19 mouse cellular contexts compared by ENCODE assay signal in the genomic region with DNA sequence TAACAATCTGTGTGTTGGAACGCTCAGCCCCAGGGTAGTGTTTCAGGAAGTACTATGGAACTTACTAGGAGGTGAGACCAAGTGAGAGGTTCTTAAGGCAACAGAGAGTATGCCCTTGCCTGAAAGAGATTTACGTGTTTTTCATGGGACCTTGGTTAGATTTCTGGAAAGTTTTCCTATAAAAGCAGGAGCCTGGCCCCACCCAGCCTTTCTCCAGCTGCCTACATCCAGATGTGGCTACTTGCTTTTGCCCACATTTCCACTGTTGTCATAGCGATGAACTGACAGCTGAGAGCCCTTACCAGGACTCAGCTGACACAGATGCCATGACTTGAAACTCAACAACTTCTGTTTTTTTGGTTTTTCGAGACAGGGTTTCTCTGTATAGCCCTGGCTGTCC. TPM values are rescaled to one million over a fixed set of nuclear protein-coding genes. Genes with fewer than 3 reads are reported as not detected.
DNase-seq lines count a peak whose midpoint lies in the region; ATAC-seq and TF ChIP-seq lines count a peak whose summit lies in the region.
"Had no signal": no experiment of that assay in that cellular context is flagged by ENCODE, and none has a peak within 500 bp of the region (broad histone marks: within the 10 kb centered on the region; RNA-seq: fewer than 3 reads in every experiment).

No protein-coding gene starts in this region.

- dilution Hi-C loops in CH12.LX (cut with MboI; ENCODE audit: extremely low pct_ligation_motif_present, extremely low pct_unique_long_range_greater_than_20kb, low sequenced_read_pairs) = no loop called here

- DNase-seq in midbrain, embryonic 11.5 days (ENCODE audit: low spot score, missing footprints) = peak; percentile 19
- peak; percentile 14 for DNase-seq in CH12.LX (ENCODE audit: extremely low read depth)
- DNase-seq in frontal cortex, postnatal 10 days (ENCODE audit: low spot score in 2 of 2) = no peak
- no peak for DNase-seq in adrenal gland, postnatal 4 days (ENCODE audit: low spot score in 2 of 2)
- DNase-seq in thymus, postnatal 14 days = no peak
- DNase-seq: adrenal gland, postnatal 25 days; cerebellum, adult 9-10 months; cerebellum, postnatal 25 days; forebrain, postnatal 0 days; gastrocnemius, postnatal 36 days; heart, adult 18-20 months; heart, postnatal 10 days; kidney, adult 2 months had no signal

- WGBS in midbrain, embryonic 11.5 days = 90% methylated on average over 4 of the region's 4 CpGs
- 91% methylated on average over 4 of the region's 4 CpGs for WGBS in midbrain, embryonic 16.5 days
- 57% methylated on average over 4 of the region's 4 CpGs for WGBS in limb, embryonic 12.5 days

- TF ChIP-seq RAD21 in CH12.LX (IDR thresholded peaks at IDR 0.05; ENCODE audit: low read depth, low read length) = no peak

- H3K4me2 ChIP-seq in midbrain, embryonic 11.5 days = no peak overlapping the region
- no peak overlapping the region for H3K4me2 ChIP-seq in midbrain, embryonic 16.5 days (ENCODE audit: low read length)
- H3K4me2 ChIP-seq in CH12.LX (ENCODE audit: insufficient read depth, low read depth, poor library complexity, severe bottlenecking) = no peak overlapping the region
- H3K4me2 ChIP-seq in limb, embryonic 12.5 days = no peak overlapping the region
- H3K4me2 ChIP-seq: forebrain, embryonic 13.5 days; hindbrain, embryonic 13.5 days had no signal

- no peak for TF ChIP-seq POLR2A in CH12.LX (IDR thresholded peaks at IDR 0.05; ENCODE audit: low read depth, low read length)

- no peak overlapping the region for H3K9ac ChIP-seq in midbrain, embryonic 11.5 days (ENCODE audit: low read length)
- no peak overlapping the region for H3K9ac ChIP-seq in midbrain, embryonic 16.5 days (ENCODE audit: low read depth, low read length)
- no peak overlapping the region for H3K9ac ChIP-seq in CH12.LX (ENCODE audit: insufficient read depth, low read depth)
- no peak overlapping the region for H3K9ac ChIP-seq in limb, embryonic 12.5 days (replicated peaks)
- H3K9ac ChIP-seq: forebrain, embryonic 13.5 days; forebrain, postnatal 0 days; hindbrain, embryonic 13.5 days had no signal

- no peak overlapping the region for H3K4me3 ChIP-seq in midbrain, embryonic 11.5 days (ENCODE audit: low read depth, low read length)
- no peak overlapping the region for H3K4me3 ChIP-seq in midbrain, embryonic 16.5 days (ENCODE audit: low read depth, low read length)
- no peak overlapping the region for H3K4me3 ChIP-seq in CH12.LX (replicated peaks in 1 of 3; ENCODE audit: low read depth in 2 of 3, low read length in 2 of 3, poor library complexity in 1 of 3)
- no peak overlapping the region for H3K4me3 ChIP-seq in limb, embryonic 12.5 days (replicated peaks)
- H3K4me3 ChIP-seq: forebrain, embryonic 13.5 days; heart, embryonic 10.5 days; hindbrain, embryonic 13.5 days had no signal

- H3K4me1 ChIP-seq in midbrain, embryonic 11.5 days (ENCODE audit: control insufficient read depth, insufficient read depth, low read length) = no peaks in the 10 kb centered on the region; the same call in 1 of the 2 replicates
- peaks cover 12% of the 10 kb centered on the region for H3K4me1 ChIP-seq in midbrain, embryonic 16.5 days (ENCODE audit: control insufficient read depth, insufficient read depth, low read length)
- H3K4me1 ChIP-seq in CH12.LX (ENCODE audit: control insufficient read depth in 1 of 2, insufficient read depth in 2 of 2) = peaks cover 2 to 13% of the 10 kb centered on the region in 2 experiments
- peaks cover 13% of the 10 kb centered on the region; the same call in 1 of the 2 replicates for H3K4me1 ChIP-seq in limb, embryonic 12.5 days (replicated peaks)

- H3K27me3 ChIP-seq in midbrain, embryonic 11.5 days (ENCODE audit: control insufficient read depth, insufficient read depth, low read length) = no peaks in the 10 kb centered on the region
- no peaks in the 10 kb centered on the region for H3K27me3 ChIP-seq in midbrain, embryonic 16.5 days (ENCODE audit: control insufficient read depth, insufficient read depth, low read depth, low read length)
- H3K27me3 ChIP-seq in CH12.LX (replicated peaks) = no peaks in the 10 kb centered on the region
- H3K27me3 ChIP-seq in limb, embryonic 12.5 days = no peaks in the 10 kb centered on the region
- H3K27me3 ChIP-seq: hindbrain, embryonic 13.5 days had no signal

- in situ Hi-C loops in CH12.LX (cut with MboI; ENCODE audit: low pct_ligation_motif_present, low pct_unique_long_range_greater_than_20kb, low sequenced_read_pairs) = no loop called here

- ATAC-seq in midbrain, embryonic 11.5 days (ENCODE audit: low FRiP score) = no peak
- ATAC-seq in midbrain, embryonic 16.5 days = no peak
- no peak for ATAC-seq in limb, embryonic 12.5 days (ENCODE audit: insufficient number of reproducible peaks, insufficient read depth, low FRiP score, low TSS enrichment, low read depth)
- ATAC-seq: forebrain, embryonic 13.5 days; forebrain, postnatal 0 days; hindbrain, postnatal 0 days had no signal

- H3K9me3 ChIP-seq in midbrain, embryonic 11.5 days (ENCODE audit: control insufficient read depth, low read length) = no peaks in the 10 kb centered on the region
- no peaks in the 10 kb centered on the region for H3K9me3 ChIP-seq in midbrain, embryonic 16.5 days (replicated peaks; ENCODE audit: control insufficient read depth, low read length, poor library complexity, severe bottlenecking)
- no peaks in the 10 kb centered on the region for H3K9me3 ChIP-seq in CH12.LX (replicated peaks; ENCODE audit: low read length)
- H3K9me3 ChIP-seq in limb, embryonic 12.5 days = no peaks in the 10 kb centered on the region
- H3K9me3 ChIP-seq: forebrain, embryonic 13.5 days; heart, embryonic 10.5 days; hindbrain, embryonic 13.5 days had no signal

- H3K36me3 ChIP-seq in midbrain, embryonic 11.5 days (ENCODE audit: control insufficient read depth, insufficient read depth, low read length) = no peaks in the 10 kb centered on the region
- no peaks in the 10 kb centered on the region for H3K36me3 ChIP-seq in midbrain, embryonic 16.5 days (ENCODE audit: control insufficient read depth, insufficient read depth, low read length)
- H3K36me3 ChIP-seq in CH12.LX (replicated peaks in 1 of 2; ENCODE audit: control insufficient read depth in 1 of 2, insufficient read depth in 1 of 2, low read length in 1 of 2) = no peaks in the 10 kb centered on the region
- no peaks in the 10 kb centered on the region for H3K36me3 ChIP-seq in limb, embryonic 12.5 days
- H3K36me3 ChIP-seq: heart, embryonic 10.5 days; hindbrain, embryonic 13.5 days had no signal

- H3K27ac ChIP-seq in midbrain, embryonic 11.5 days (ENCODE audit: low read depth, low read length) = no peak overlapping the region
- no peak overlapping the region for H3K27ac ChIP-seq in midbrain, embryonic 16.5 days (ENCODE audit: low read length)
- no peak overlapping the region for H3K27ac ChIP-seq in CH12.LX (ENCODE audit: insufficient read depth, low read depth)
- H3K27ac ChIP-seq in limb, embryonic 12.5 days = peak overlapping the region; percentile 8; the same call in 1 of the 2 replicates
- H3K27ac ChIP-seq: forebrain, embryonic 13.5 days; heart, embryonic 10.5 days; hindbrain, embryonic 13.5 days; hindbrain, postnatal 0 days had no signal

- no peak for TF ChIP-seq CTCF in CH12.LX (conservative IDR thresholded peaks at IDR 0.05 in 1 of 2, IDR thresholded peaks at IDR 0.05 in 1 of 2; ENCODE audit: low read depth in 2 of 2, low read length in 2 of 2)

- H3K79me2 ChIP-seq in CH12.LX (replicated peaks; ENCODE audit: control insufficient read depth, extremely low read depth, insufficient read depth, poor library complexity, severe bottlenecking) = no peaks in the 10 kb centered on the region

- no peak for TF ChIP-seq EP300 in CH12.LX (IDR thresholded peaks at IDR 0.05; ENCODE audit: low read length)

TF ChIP-seq in CH12.LX, 34 proteins besides CTCF, POLR2A, EP300 and RAD21:
- TF ChIP-seq CHD1 (IDR thresholded peaks at IDR 0.05; ENCODE audit: low read depth, low read length) (no peak), SIN3A (IDR thresholded peaks at IDR 0.05; ENCODE audit: low read length) (no peak), TCF12 (IDR thresholded peaks at IDR 0.05; ENCODE audit: low read depth, low read length) (no peak), IRF4 (IDR thresholded peaks at IDR 0.05; ENCODE audit: low read depth, low read length) (no peak), ETS1 (conservative IDR thresholded peaks at IDR 0.05; ENCODE audit: low read depth, low read length) (no peak; the same call in 1 of the 2 replicates), ZC3H11A (IDR thresholded peaks at IDR 0.05; ENCODE audit: low read depth, low read length) (no peak), PAX5 (IDR thresholded peaks at IDR 0.05; ENCODE audit: low read length) (no peak), RCOR1 (conservative IDR thresholded peaks at IDR 0.05; ENCODE audit: low read depth, low read length) (no peak)
TF ChIP-seq in CH12.LX: peak in this region for 0.

RNA-seq across cellular contexts. Expression of gene Tcf12, which starts 18.2 kb away (rescaled TPM):
- polyA plus RNA-seq in midbrain, embryonic 11.5 days (2014; fragmentation: Nextera tagmentation; extraction: Ambion mirVana) = 211 and 233 TPM in 2 replicates
- 43.6 and 43.8 TPM in 2 replicates for polyA plus RNA-seq in midbrain, embryonic 16.5 days (2015; fragmentation: Nextera tagmentation; extraction: Ambion mirVana)
- total RNA-seq in CH12.LX (2012; rRNA removed) = 42.3 and 43.5 TPM in 2 replicates
- 41.7 and 49.5 TPM in 2 replicates for total RNA-seq in CH12.LX (2014; rRNA removed)
- 34.0 and 41.4 TPM in 2 replicates for polyA plus RNA-seq in CH12.LX (2012; ENCODE audit: insufficient read length, low read depth)
- 142 and 158 TPM in 2 replicates for polyA plus RNA-seq in limb, embryonic 12.5 days (2016; fragmentation: Nextera tagmentation; extraction: Ambion mirVana)
- 100 to 1,000 TPM; 120 TPM for total RNA-seq in adrenal gland, postnatal 4 days (2021)

Comparison
In these comparisons a context has a peak if more than half of its experiments do, and no peak if none do; other contexts are left out.
1. DNase-seq: peak in midbrain, embryonic 11.5 days (single experiment) and CH12.LX (single experiment); none in frontal cortex, postnatal 10 days (0 of 2), adrenal gland, postnatal 4 days (0 of 2) and thymus, postnatal 14 days (single experiment).